Mouse (Mus musculus) heart, postnatal 0 days (tissue): ENCODE data around the gene Slc6a21. TPM values are rescaled to one million over a fixed set of nuclear protein-coding genes. Genes with fewer than 3 reads are reported as not detected.

Source experiments
- ATAC-seq: fragments of 200-750 bp; cut with Nextera tagmentation; 2 replicates; pipeline ENCODE4 v1.8.0; 2017; ENCODE audit warnings: low read depth, moderate number of reproducible peaks, moderate library complexity; ENCODE audit not compliant: insufficient read depth
- DNase-seq: peaks from one replicate; pipeline ENCODE4 v3.0.0-alpha.2; 2016; ENCODE audit warnings: low spot score
- H3K27ac ChIP-seq: fragments of 300-500 bp; sonication (generic); 2 replicates; pipeline ENCODE4 v1.5.1; 2014; ENCODE audit warnings: low read depth, mild to moderate bottlenecking
- H3K27me3 ChIP-seq: fragments of 300-500 bp; sonication (generic); 2 replicates; pipeline ENCODE4 v1.6.1; 2014; ENCODE audit warnings: low read length, mixed read lengths; ENCODE audit not compliant: control insufficient read depth, insufficient read depth
- H3K36me3 ChIP-seq: fragments of 300-500 bp; sonication (generic); replicated peaks from 2 replicates; pipeline ENCODE4 v1.6.1; 2014; ENCODE audit warnings: low read length, mixed read lengths; ENCODE audit not compliant: control insufficient read depth, insufficient read depth
- H3K4me1 ChIP-seq: fragments of 300-500 bp; sonication (generic); 2 replicates; pipeline ENCODE4 v1.6.1; 2014; ENCODE audit warnings: antibody characterized with exemption; ENCODE audit not compliant: control insufficient read depth, insufficient read depth
- H3K4me2 ChIP-seq: fragments of 300-500 bp; sonication (generic); 2 replicates; pipeline ENCODE4 v1.6.1; 2014; ENCODE audit warnings: low read depth, mild to moderate bottlenecking, low read length, moderate library complexity
- H3K4me3 ChIP-seq: fragments of 300-500 bp; sonication (generic); 2 replicates; pipeline ENCODE4 v1.5.1; 2014; ENCODE audit warnings: low read depth, low read length
- H3K9ac ChIP-seq: fragments of 300-500 bp; sonication (generic); replicated peaks from 2 replicates; pipeline ENCODE4 v1.6.1; 2014; ENCODE audit warnings: low read depth, low read length, mixed read lengths
- H3K9me3 ChIP-seq: fragments of 300-500 bp; sonication (generic); replicated peaks from 2 replicates; pipeline ENCODE4 v1.6.1; 2016; ENCODE audit warnings: low read length; ENCODE audit not compliant: control insufficient read depth
- CTCF ChIP-seq: IDR thresholded peaks from 2 replicates; pipeline ENCODE4 v1.5.1; 2016; ENCODE audit warnings: antibody characterized with exemption, control low read depth, low read depth
- EP300 ChIP-seq: IDR thresholded peaks from 2 replicates; pipeline ENCODE4 v1.6.1; 2016; ENCODE audit warnings: antibody characterized with exemption, low read depth
- WGBS: fragments of 180-500 bp; shearing (Covaris S2); extraction: QIAGEN DNeasy Blood & Tissue Kit; methylation state at CpG from one replicate; pipeline ENCODE4 v1.1.7; 2014; 5-methylcytosine and 5-hydroxymethylcytosine counted together
- polyA plus RNA-seq: library from polyadenylated mRNA; unstranded; fragments of >200 nt; fragmentation: Nextera tagmentation; extraction: Ambion mirVana; gene quantifications from 2 replicates; pipeline ENCODE4 v1.2.1, GENCODE M21; 2015
- total RNA-seq: library from RNA; depleted of rRNA; stranded (reverse); fragments of >200 nt; gene quantifications from 2 replicates; pipeline ENCODE4 v1.2.3, GENCODE M21; 2014; ENCODE audit warnings: low replicate concordance

The Slc6a21 gene
- total and polyA plus RNA-seq, 2 experiments from 2014 or later: not detected

GRCm38 (mm10) chr7:45265518-45265917 lies 11.8 kb upstream of the Slc6a21 start:
- no peaks in the 10 kb centered on the region for H3K9me3 ChIP-seq
- H3K4me2 ChIP-seq: no peak overlapping the region
- TF ChIP-seq EP300 (no peak), CTCF (no peak)
- H3K4me1 ChIP-seq: peaks cover 17% of the 10 kb centered on the region
- no peak overlapping the region for H3K9ac ChIP-seq
- H3K4me3 ChIP-seq: no peak overlapping the region
- H3K36me3 ChIP-seq: no peaks in the 10 kb centered on the region
- DNase-seq (no peak), ATAC-seq (no peak)
- no peak overlapping the region for H3K27ac ChIP-seq
- 0 out of 2 replicates have a peak, but pooled peaks cover 5% of the 10 kb centered on the region for H3K27me3 ChIP-seq
- whole genome bisulfite sequencing: 65% methylated on average over 1 of the region's 1 CpGs

DNA sequence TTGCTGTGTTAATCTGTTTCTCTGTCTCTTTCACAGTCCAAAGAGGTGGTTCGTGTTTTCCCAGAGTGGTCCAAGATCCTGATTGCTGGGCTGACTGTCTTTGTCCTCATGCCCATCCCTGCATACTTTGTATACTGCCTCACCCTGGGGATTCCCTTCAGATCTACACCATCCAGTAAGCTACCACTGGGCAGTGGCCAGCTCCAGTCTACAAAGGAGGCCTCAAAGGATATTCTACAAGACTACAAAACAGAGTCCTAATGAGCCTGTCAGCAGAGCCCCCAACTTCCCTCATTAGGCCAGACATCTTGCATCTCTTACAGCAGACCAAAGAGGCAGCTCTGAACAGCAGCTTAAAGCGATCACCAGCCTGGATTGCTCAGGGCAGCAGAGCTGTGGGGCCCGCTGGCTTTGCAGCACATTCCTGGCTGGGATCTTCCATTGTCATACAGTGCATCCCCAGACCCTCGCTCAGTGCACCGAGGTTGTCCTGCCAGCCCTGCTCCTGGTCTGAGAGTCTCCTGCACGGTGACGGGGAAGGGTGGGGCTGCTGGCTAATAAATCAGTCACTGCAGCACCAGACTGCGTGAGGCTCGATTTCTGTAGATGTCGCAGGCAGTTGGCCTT lies 4.4 kb upstream of the Slc6a21 start:
- H3K27ac ChIP-seq: no peak overlapping the region
- H3K4me2 ChIP-seq: no peak overlapping the region
- H3K36me3 ChIP-seq: no peaks in the 10 kb centered on the region
- DNase-seq (no peak), ATAC-seq (no peak)
- 77% methylated on average over 10 of the region's 10 CpGs for WGBS
- no peaks in the 10 kb centered on the region for H3K4me1 ChIP-seq
- no peak overlapping the region for H3K4me3 ChIP-seq
- no peak overlapping the region for H3K9ac ChIP-seq
- TF ChIP-seq CTCF (no peak), EP300 (no peak)
- no peaks in the 10 kb centered on the region; the same call in 1 of the 2 replicates for H3K9me3 ChIP-seq
- 0 out of 2 replicates have a peak, but pooled peaks cover 2% of the 10 kb centered on the region for H3K27me3 ChIP-seq

DNA sequence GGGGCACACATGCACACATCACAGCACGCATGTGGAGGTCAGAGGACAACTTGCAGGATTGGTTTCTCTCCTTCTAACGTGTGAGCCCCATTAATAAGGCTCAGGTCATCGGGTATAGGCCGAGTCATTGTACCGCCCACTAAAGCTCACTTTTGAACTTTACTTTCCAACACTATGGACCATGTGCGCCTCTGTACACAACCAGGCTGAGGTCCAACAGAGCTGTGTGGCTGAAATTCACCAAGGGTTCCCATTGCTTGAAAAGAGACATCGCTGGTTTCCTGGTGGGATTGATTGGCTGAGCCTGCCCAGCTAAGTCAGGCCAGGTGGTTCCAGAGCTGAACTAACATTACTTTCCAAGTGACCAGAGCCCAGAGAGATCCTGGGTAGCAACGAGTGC lies 3.6 kb upstream of the Slc6a21 start:
- no peaks in the 10 kb centered on the region; the same call in 1 of the 2 replicates for H3K9me3 ChIP-seq
- H3K4me1 ChIP-seq: no peaks in the 10 kb centered on the region
- no peak for TF ChIP-seq CTCF
- DNase-seq (no peak), ATAC-seq (no peak)
- no peak overlapping the region for H3K9ac ChIP-seq
- no peak overlapping the region for H3K4me3 ChIP-seq
- H3K27me3 ChIP-seq: no peaks in the 10 kb centered on the region
- WGBS: 82% methylated on average over 8 of the region's 8 CpGs
- H3K4me2 ChIP-seq: no peak overlapping the region
- H3K36me3 ChIP-seq: no peaks in the 10 kb centered on the region
- H3K27ac ChIP-seq: no peak overlapping the region

DNA sequence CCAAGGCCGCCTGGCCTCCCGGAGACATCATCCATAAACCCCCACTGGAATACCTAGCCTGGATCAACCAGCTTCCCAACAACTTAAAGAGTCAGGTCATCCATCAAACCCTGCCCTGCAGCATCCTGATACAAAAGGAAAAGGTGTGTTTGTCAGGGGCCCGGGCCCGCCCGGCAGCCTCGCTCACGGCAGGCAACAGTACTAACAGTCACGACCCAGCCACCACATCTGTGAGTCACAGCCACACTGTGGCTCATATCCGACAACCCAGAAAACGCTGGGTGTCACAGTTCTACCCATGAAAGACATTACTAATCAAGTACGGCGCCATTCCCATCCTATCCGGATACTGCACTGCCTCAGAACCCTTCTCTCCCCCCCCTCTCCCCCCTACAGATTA lies 9.2 kb downstream of the Slc6a21 start:
- no peak for TF ChIP-seq EP300
- TF ChIP-seq CTCF: no peak
- H3K9me3 ChIP-seq: no peaks in the 10 kb centered on the region
- no peaks in the 10 kb centered on the region for H3K36me3 ChIP-seq
- no peak overlapping the region for H3K4me2 ChIP-seq
- no peaks in the 10 kb centered on the region for H3K27me3 ChIP-seq
- 87% methylated on average over 13 of the region's 13 CpGs for WGBS
- DNase-seq: no peak
- ATAC-seq: no peak
- no peak overlapping the region for H3K4me3 ChIP-seq
- no peak overlapping the region for H3K9ac ChIP-seq
- H3K27ac ChIP-seq: no peak overlapping the region
- H3K4me1 ChIP-seq: no peaks in the 10 kb centered on the region

DNA sequence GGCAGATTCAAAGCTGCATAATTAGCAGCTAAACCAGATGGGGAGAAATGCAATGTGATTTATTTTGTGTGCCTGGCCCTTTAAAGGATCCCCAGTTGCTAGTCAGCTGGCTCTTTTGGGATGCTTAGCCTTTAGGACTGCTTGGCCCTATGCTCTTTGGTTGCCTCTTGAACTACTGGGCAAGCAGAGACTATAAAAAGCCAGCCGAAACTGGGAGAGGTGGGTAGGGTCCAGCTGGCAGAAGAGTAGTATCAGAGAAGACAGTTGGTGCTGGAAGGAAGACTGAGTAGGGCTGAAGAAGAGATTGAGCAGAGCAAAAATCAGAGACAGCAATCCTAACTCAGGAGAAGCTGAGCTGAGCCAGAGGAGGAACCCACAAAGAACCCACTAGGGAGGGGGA lies 19.3 kb downstream of the Slc6a21 start:
- Histone ChIP-seq H3K36me3 (no peaks in the 10 kb centered on the region), H3K9ac (no peak overlapping the region), H3K27me3 (no peaks in the 10 kb centered on the region), H3K4me2 (no peak overlapping the region), H3K4me3 (no peak overlapping the region), H3K4me1 (no peaks in the 10 kb centered on the region), H3K27ac (no peak overlapping the region), H3K9me3 (no peaks in the 10 kb centered on the region)
- no peak for ATAC-seq
- DNase-seq: no peak
- no peak for TF ChIP-seq CTCF
- no peak for TF ChIP-seq EP300
- WGBS: 79% methylated on average over 1 of the region's 1 CpGs

DNA sequence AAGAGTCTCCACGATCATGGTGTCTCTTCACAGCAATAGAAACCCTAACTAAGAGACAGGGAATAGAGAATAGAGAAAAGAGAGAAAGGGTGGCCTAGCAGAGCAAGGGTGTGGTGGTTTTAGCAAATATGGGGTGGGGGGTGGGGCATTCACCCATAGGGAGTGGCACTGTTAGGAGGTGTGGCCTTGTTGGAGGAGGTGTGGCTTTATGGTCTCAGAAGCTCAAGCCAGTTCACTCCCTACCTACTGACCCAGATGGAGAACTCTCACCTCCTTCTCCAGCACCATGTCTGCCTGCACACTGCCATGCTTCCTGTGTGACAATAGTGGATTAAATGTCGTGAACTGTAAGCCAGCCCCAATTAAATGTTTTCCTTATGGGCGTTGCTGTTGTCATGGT lies 20.2 kb downstream of the Slc6a21 start:
- Histone ChIP-seq H3K4me3 (no peak overlapping the region), H3K4me1 (no peaks in the 10 kb centered on the region), H3K9ac (no peak overlapping the region), H3K4me2 (no peak overlapping the region), H3K9me3 (no peaks in the 10 kb centered on the region), H3K27me3 (no peaks in the 10 kb centered on the region), H3K27ac (no peak overlapping the region), H3K36me3 (peaks cover 7% of the 10 kb centered on the region; the same call in 1 of the 2 replicates)
- 43% methylated on average over 3 of the region's 3 CpGs for whole genome bisulfite sequencing
- no peak for ATAC-seq
- DNase-seq: no peak
- no peak for TF ChIP-seq EP300
- no peak for TF ChIP-seq CTCF
